Mouse (Mus musculus): ENCODE measurements around the gene Kars. TPM values are rescaled to one million over a fixed set of nuclear protein-coding genes. Genes with fewer than 3 reads are reported as not detected.

Gene Kars
- total RNA-seq, 2 experiments from 2014 or later: 67.6 to 73.6 TPM

GRCm38 (mm10) chr8:111960591-111961321, 50.4 kb downstream of the Kars start:
- DNase-seq (ENCODE audit: extremely low spot score in 1 of 2, low spot score in 2 of 2): no peak
- TF ChIP-seq CTCF (IDR thresholded peaks at IDR 0.05): no peak
- Histone ChIP-seq H3K4me3 (no peak overlapping the region), H3K27ac (no peak overlapping the region)
- intact Hi-C loops (cut with DNase I): no loop called here

- no peak for TF ChIP-seq CTCF (IDR thresholded peaks at IDR 0.05)
Observed at GRCm38 (mm10) chr8:111957231-111957630, 53.9 kb downstream of the Kars start.

GRCm38 (mm10) chr8:111955879-111956278, 55.2 kb downstream of the Kars start:
- Histone ChIP-seq H3K27ac (no peak overlapping the region), H3K4me3 (no peak overlapping the region)
- intact Hi-C loops (cut with DNase I): no loop called here
- DNase-seq (ENCODE audit: extremely low spot score in 1 of 2, low spot score in 2 of 2): no peak
- TF ChIP-seq CTCF (IDR thresholded peaks at IDR 0.05): no peak

More at GRCm38 (mm10) chr8:111957231-111957630, 53.9 kb downstream of the Kars start:
- DNase-seq (ENCODE audit: extremely low spot score in 1 of 2, low spot score in 2 of 2): no peak
- intact Hi-C loops (cut with DNase I): no loop called here
- Histone ChIP-seq H3K27ac (no peak overlapping the region), H3K4me3 (no peak overlapping the region)

GRCm38 (mm10) chr8:111954844-111955594, 56.1 kb downstream of the Kars start:
- TF ChIP-seq CTCF (IDR thresholded peaks at IDR 0.05): no peak
- intact Hi-C loops (cut with DNase I): no loop called here
- H3K4me3 ChIP-seq: no peak overlapping the region
- H3K27ac ChIP-seq: no peak overlapping the region
- DNase-seq (ENCODE audit: extremely low spot score in 1 of 2, low spot score in 2 of 2): no peak

GRCm38 (mm10) chr8:111951936-111952335, 59.2 kb downstream of the Kars start:
- intact Hi-C loops (cut with DNase I): no loop called here
- no peak for DNase-seq (ENCODE audit: extremely low spot score in 1 of 2, low spot score in 2 of 2)
- Histone ChIP-seq H3K27ac (no peak overlapping the region), H3K4me3 (no peak overlapping the region)
- TF ChIP-seq CTCF (IDR thresholded peaks at IDR 0.05): no peak

GRCm38 (mm10) chr8:111951317-111951716, 59.8 kb downstream of the Kars start:
- intact Hi-C loops (cut with DNase I): no loop called here
- Histone ChIP-seq H3K27ac (no peak overlapping the region), H3K4me3 (no peak overlapping the region)
- peak; percentile 32 to 58 for DNase-seq (ENCODE audit: extremely low spot score in 1 of 2, low spot score in 2 of 2)
- no peak for TF ChIP-seq CTCF (IDR thresholded peaks at IDR 0.05)

GRCm38 (mm10) chr8:111950846-111951245, 60.3 kb downstream of the Kars start:
- TF ChIP-seq CTCF (IDR thresholded peaks at IDR 0.05): no peak
- intact Hi-C loops (cut with DNase I): no loop called here
- no peak overlapping the region for H3K4me3 ChIP-seq

GRCm38 (mm10) chr8:111947954-111948353, 63.2 kb downstream of the Kars start:
- intact Hi-C loops (cut with DNase I): no loop called here
- TF ChIP-seq CTCF (IDR thresholded peaks at IDR 0.05): no peak
- DNase-seq (ENCODE audit: extremely low spot score in 1 of 2, low spot score in 2 of 2): no peak
- Histone ChIP-seq H3K4me3 (no peak overlapping the region), H3K27ac (no peak overlapping the region)

More at GRCm38 (mm10) chr8:111950846-111951245, 60.3 kb downstream of the Kars start:
- no peak for DNase-seq (ENCODE audit: extremely low spot score in 1 of 2, low spot score in 2 of 2)
- H3K27ac ChIP-seq: no peak overlapping the region

- DNase-seq (ENCODE audit: extremely low spot score in 1 of 2, low spot score in 2 of 2): no peak
- no peak for TF ChIP-seq CTCF (IDR thresholded peaks at IDR 0.05)
- intact Hi-C loops (cut with DNase I): no loop called here
- H3K27ac ChIP-seq: no peak overlapping the region
- no peak overlapping the region for H3K4me3 ChIP-seq
Observed at GRCm38 (mm10) chr8:111947144-111947543, 64.0 kb downstream of the Kars start.

- Histone ChIP-seq H3K27ac (no peak overlapping the region), H3K4me3 (no peak overlapping the region)
- TF ChIP-seq CTCF (IDR thresholded peaks at IDR 0.05): no peak
- no peak for DNase-seq (ENCODE audit: extremely low spot score in 1 of 2, low spot score in 2 of 2)
- intact Hi-C loops (cut with DNase I): loop anchor here (5.0 kb wide), 1 partner anchor 49 kb away; the partner anchor contains the start of gene Adat1
Observed at GRCm38 (mm10) chr8:111943544-111943943, 67.6 kb downstream of the Kars start.

Other genes with a start within 250 kb of the Kars start
- gene Cfdp1, start 157.0 kb downstream of the Kars start, total RNA-seq (2021): 10 to 100 TPM; 75.4 to 83.1 TPM
- 1 to 10 TPM; 3.0 to 3.4 TPM for gene Tmem170, start 134.6 kb downstream of the Kars start, total RNA-seq (2021)
- under 1 TPM; 0.29 to 0.51 TPM for gene Chst5, start 100.9 kb downstream of the Kars start, total RNA-seq (2021)
- 10 to 100 TPM; 11.7 to 13.2 TPM for gene Tmem231, start 77.4 kb downstream of the Kars start, total RNA-seq (2021)
- gene Gabarapl2, start 70.6 kb downstream of the Kars start, total RNA-seq (2021): 100 to 1,000 TPM; 209 to 211 TPM
- gene Adat1, start 19.0 kb downstream of the Kars start, total RNA-seq (2021): 1 to 10 TPM; 6.4 to 6.6 TPM
- gene Terf2ip, start 75 bp upstream of the Kars start, total RNA-seq (2021): 10 to 100 TPM; 37.3 to 40.6 TPM
- not detected for gene Gm6793, start 3.7 kb upstream of the Kars start, total RNA-seq (2021)